Mouse (Mus musculus) testis, adult 2 months (tissue): ENCODE results near the gene Scd3.

Experiments
- CTCF ChIP-seq: fragments of 200-500 bp; IDR thresholded peaks from 2 replicates; pipeline ENCODE4 v1.5.1; 2012; ENCODE audit warnings: low read depth, mild to moderate bottlenecking, inconsistent platforms, low read length, moderate library complexity; ENCODE audit not compliant: control insufficient read depth, insufficient read depth, insufficient replicate concordance
- POLR2A ChIP-seq: fragments of 200-500 bp; IDR thresholded peaks from 2 replicates; pipeline ENCODE4 v1.6.1; 2012; ENCODE audit warnings: low read depth, mild to moderate bottlenecking, inconsistent platforms, low read length, moderate library complexity; ENCODE audit not compliant: control insufficient read depth

GRCm38 (mm10) chr19:44265911-44266337 lies 62.9 kb downstream of the Scd3 start:
- TF ChIP-seq CTCF (no peak), POLR2A (no peak)
